Mouse (Mus musculus) thymus, adult 2 months (tissue): ENCODE results near the gene Polr1a.

Experiments used
- CTCF ChIP-seq: fragments of 200-500 bp; IDR thresholded peaks from 2 replicates; pipeline ENCODE4 v1.5.1; 2012; ENCODE audit warnings: mild to moderate bottlenecking, control low read depth, low read length, moderate library complexity, borderline replicate concordance; ENCODE audit not compliant: control insufficient read depth, poor library complexity, insufficient read depth; ENCODE audit errors: extremely low read depth
- POLR2A ChIP-seq: fragments of 200-500 bp; IDR thresholded peaks from 2 replicates; pipeline ENCODE4 v1.6.1; 2012; ENCODE audit warnings: mild to moderate bottlenecking, low read length, control low read depth, moderate library complexity; ENCODE audit not compliant: control insufficient read depth, poor library complexity, insufficient read depth; ENCODE audit errors: extremely low read depth

DNA sequence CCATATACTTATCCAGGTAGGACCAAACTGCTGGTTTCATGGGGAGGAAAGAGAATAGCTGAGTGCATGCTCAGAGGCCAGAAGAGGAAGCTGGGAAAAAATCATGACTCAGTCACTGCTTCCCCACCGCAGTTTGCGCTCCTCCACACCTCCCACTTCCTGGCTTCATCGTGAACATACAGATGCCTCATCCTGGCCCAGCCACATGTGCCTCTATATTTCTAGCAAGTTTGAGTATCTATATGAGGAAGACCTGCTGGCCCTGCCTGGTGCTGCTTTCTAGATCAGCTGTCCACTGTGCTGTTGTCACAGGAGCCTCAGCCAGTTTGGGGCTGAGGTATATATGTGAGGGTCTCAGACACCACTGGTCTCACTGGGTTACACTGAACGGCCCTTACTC, 72.6 kb downstream of the Polr1a start:
- TF ChIP-seq CTCF (no peak), POLR2A (no peak)
